In the genomic region with DNA sequence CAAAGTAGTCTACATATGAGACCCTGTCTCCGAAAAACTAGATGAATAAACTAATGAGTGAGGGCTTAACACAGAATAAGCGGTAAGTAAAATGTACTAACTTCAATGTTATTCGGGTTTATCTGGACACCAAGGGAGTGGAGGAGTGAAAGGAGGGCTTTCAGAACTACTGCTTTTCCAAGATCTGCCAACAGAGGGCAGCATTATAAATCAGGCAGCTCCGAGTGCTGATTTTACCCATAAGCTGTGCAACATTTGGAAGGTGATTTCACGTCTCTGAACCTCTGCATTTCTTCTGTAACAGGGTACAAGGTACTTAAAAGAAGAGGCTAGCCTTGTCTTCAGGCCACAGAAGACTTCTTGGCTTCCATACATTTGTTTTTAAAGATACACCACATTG, we compare ENCODE assay signal across 9 mouse cellular contexts.
DNase-seq lines count a peak whose midpoint lies in the region; ATAC-seq and TF ChIP-seq lines count a peak whose summit lies in the region.
"Had no signal": no experiment of that assay in that cellular context is flagged by ENCODE, and none has a peak within 500 bp of the region (broad histone marks: within the 10 kb centered on the region; RNA-seq: fewer than 3 reads in every experiment).

No protein-coding gene starts in this region.

- no peak overlapping the region for H3K9ac ChIP-seq in midbrain, postnatal 0 days (replicated peaks; ENCODE audit: low read length, poor library complexity, severe bottlenecking)
- H3K9ac ChIP-seq: heart, embryonic 15.5 days had no signal

- intact Hi-C loops in gastrocnemius, adult 2 months (cut with DNase I) = loop anchor here (1.0 kb wide), 1 partner anchor 95 kb away; no protein-coding TSS in a partner anchor

- H3K36me3 ChIP-seq in midbrain, postnatal 0 days (ENCODE audit: insufficient read depth, low read length) = no peaks in the 10 kb centered on the region
- H3K36me3 ChIP-seq in midbrain, embryonic 10.5 days = no peaks in the 10 kb centered on the region
- H3K36me3 ChIP-seq: heart, embryonic 15.5 days had no signal

- no peak overlapping the region for H3K4me3 ChIP-seq in gastrocnemius, adult 2 months
- no peak overlapping the region for H3K4me3 ChIP-seq in midbrain, postnatal 0 days (ENCODE audit: low read depth, low read length)
- H3K4me3 ChIP-seq in midbrain, embryonic 10.5 days = no peak overlapping the region
- H3K4me3 ChIP-seq: heart, embryonic 15.5 days had no signal

- no peaks in the 10 kb centered on the region for H3K27me3 ChIP-seq in midbrain, postnatal 0 days (ENCODE audit: insufficient read depth, low read length)
- H3K27me3 ChIP-seq in midbrain, embryonic 10.5 days (ENCODE audit: low read depth, poor library complexity, severe bottlenecking) = no peaks in the 10 kb centered on the region
- H3K27me3 ChIP-seq: heart, embryonic 15.5 days had no signal

- peak; percentile 57 for TF ChIP-seq CTCF in gastrocnemius, adult 2 months (IDR thresholded peaks at IDR 0.05)
- TF ChIP-seq CTCF in midbrain, postnatal 0 days (IDR thresholded peaks at IDR 0.05) = peak; percentile 32; the same call in 1 of the 2 replicates

- H3K4me1 ChIP-seq in midbrain, postnatal 0 days (ENCODE audit: insufficient read depth, low read length) = no peaks in the 10 kb centered on the region
- H3K4me1 ChIP-seq in midbrain, embryonic 10.5 days = no peaks in the 10 kb centered on the region
- H3K4me1 ChIP-seq: heart, embryonic 15.5 days had no signal

- H3K9me3 ChIP-seq in midbrain, postnatal 0 days (ENCODE audit: low read length) = no peaks in the 10 kb centered on the region
- H3K9me3 ChIP-seq in midbrain, embryonic 10.5 days (replicated peaks) = no peaks in the 10 kb centered on the region
- H3K9me3 ChIP-seq: heart, embryonic 15.5 days had no signal

- WGBS in midbrain, postnatal 0 days = 69% methylated on average over 5 of the region's 5 CpGs
- 76% methylated on average over 5 of the region's 5 CpGs for WGBS in midbrain, embryonic 10.5 days

- ATAC-seq in midbrain, postnatal 0 days (ENCODE audit: low FRiP score) = no peak
- ATAC-seq in inflammation-experienced regulatory T-cells, adult 6 months = no peak

- DNase-seq in gastrocnemius, adult 2 months = no peak
- DNase-seq in gastrocnemius, adult 8-10 months (ENCODE audit: low spot score in 2 of 2) = no peak
- no peak for DNase-seq in midbrain, postnatal 0 days (ENCODE audit: low spot score)
- DNase-seq in midbrain, embryonic 10.5 days (ENCODE audit: low spot score) = no peak
- peak; percentile 6 to 36 for DNase-seq in cerebellum, postnatal 36 days
- DNase-seq in thymus, postnatal 14 days = peak; percentile 52
- DNase-seq in frontal cortex, postnatal 14 days (ENCODE audit: low spot score in 2 of 2) = no peak

- H3K27ac ChIP-seq in gastrocnemius, adult 2 months = no peak overlapping the region
- no peak overlapping the region for H3K27ac ChIP-seq in midbrain, postnatal 0 days (ENCODE audit: low read depth, low read length)
- H3K27ac ChIP-seq in midbrain, embryonic 10.5 days (replicated peaks) = no peak overlapping the region
- H3K27ac ChIP-seq: heart, embryonic 15.5 days had no signal

- H3K4me2 ChIP-seq in midbrain, postnatal 0 days (ENCODE audit: low read depth, low read length, poor library complexity, severe bottlenecking) = no peak overlapping the region
- H3K4me2 ChIP-seq: heart, embryonic 15.5 days had no signal

Comparison
In these comparisons a context has a peak if more than half of its experiments do, and no peak if none do; other contexts are left out.
1. DNase-seq: peak in cerebellum, postnatal 36 days (2 of 2) and thymus, postnatal 14 days (single experiment); none in gastrocnemius, adult 2 months (single experiment), gastrocnemius, adult 8-10 months (0 of 2), midbrain, postnatal 0 days (single experiment), midbrain, embryonic 10.5 days (single experiment) and frontal cortex, postnatal 14 days (0 of 2).